Mouse (Mus musculus) C2C12 (cell line): ENCODE measurements around the gene Ptpn18. TPM values are rescaled to one million over a fixed set of nuclear protein-coding genes. Genes with fewer than 3 reads are reported as not detected.

Experiments used
- H3K27me3 ChIP-seq: one replicate; pipeline ENCODE4 v1.6.1; 2011; ENCODE audit not compliant: control insufficient read depth, insufficient read depth, insufficient read length
- H3K36me3 ChIP-seq: one replicate; pipeline ENCODE4 v1.6.1; 2011; ENCODE audit not compliant: control insufficient read depth, insufficient read depth
- H3K4me3 ChIP-seq: one replicate; pipeline ENCODE4 v1.5.1; 2011; ENCODE audit warnings: mild to moderate bottlenecking, control low read depth; ENCODE audit not compliant: poor library complexity, insufficient read depth, severe bottlenecking
- H3K79me2 ChIP-seq: one replicate; pipeline ENCODE4 v1.6.1; 2011; ENCODE audit not compliant: control insufficient read depth, insufficient read depth
- H3K79me3 ChIP-seq: one replicate; pipeline ENCODE4 v1.6.1; 2011; ENCODE audit warnings: low read depth, control low read depth
- H3ac ChIP-seq: one replicate; pipeline ENCODE3; 2011; ENCODE audit warnings: low read depth; ENCODE audit not compliant: control insufficient read depth, insufficient read length
- CEBPB ChIP-seq: IDR thresholded peaks from one replicate; pipeline ENCODE4 v1.6.1; 2011; ENCODE audit warnings: low read depth, mild to moderate bottlenecking, control low read depth, moderate library complexity
- CTCF ChIP-seq: IDR thresholded peaks from one replicate; pipeline ENCODE4 v1.5.1; 2011; ENCODE audit not compliant: control insufficient read depth, insufficient read depth, insufficient read length
- FOSL1 ChIP-seq: IDR thresholded peaks from one replicate; pipeline ENCODE4 v1.8.0; 2011; ENCODE audit warnings: mild to moderate bottlenecking, low read length; ENCODE audit not compliant: poor library complexity, insufficient read depth, severe bottlenecking
- MAX ChIP-seq: IDR thresholded peaks from one replicate; pipeline ENCODE4 v1.6.1; 2011; ENCODE audit warnings: mild to moderate bottlenecking, control low read depth
- MYOD1 ChIP-seq: IDR thresholded peaks from one replicate; pipeline ENCODE4 v1.6.1; 2011; ENCODE audit warnings: low read depth; ENCODE audit not compliant: control insufficient read depth, insufficient read length
- MYOG ChIP-seq: IDR thresholded peaks from one replicate; pipeline ENCODE4 v1.6.1; 2011; ENCODE audit not compliant: control insufficient read depth, insufficient read length; ENCODE audit errors: extremely low read depth
- USF1 ChIP-seq: IDR thresholded peaks from one replicate; pipeline ENCODE4 v1.6.1; 2011; ENCODE audit warnings: low read depth, mild to moderate bottlenecking, control low read depth, moderate library complexity
- polyA plus RNA-seq: library from polyadenylated mRNA; unstranded; fragments of >200 nt; fragmentation: generic; extraction: Trizol; gene quantifications from one replicate; pipeline ENCODE4 v1.2.1, GENCODE M21; 2012; ENCODE audit warnings: missing spikeins

The Ptpn18 gene
- polyA plus RNA-seq, 1 experiment, result not detected

GRCm38 (mm10) chr1:34458431-34458830 is 1.1 kb upstream of the Ptpn18 start:
- TF ChIP-seq USF1 (no peak), MYOG (no peak), MAX (no peak), FOSL1 (no peak), MYOD1 (no peak), CTCF (no peak), CEBPB (no peak)
- Histone ChIP-seq H3K27me3 (peaks cover 7% of the 10 kb centered on the region), H3K79me2 (no peaks in the 10 kb centered on the region), H3ac (no peak overlapping the region), H3K36me3 (no peaks in the 10 kb centered on the region), H3K79me3 (no peaks in the 10 kb centered on the region), H3K4me3 (no peak overlapping the region)

GRCm38 (mm10) chr1:34460061-34460441 is 489 bp downstream of the Ptpn18 start:
- peak overlapping the region; percentile 28 for H3ac ChIP-seq
- no peaks in the 10 kb centered on the region for H3K36me3 ChIP-seq
- H3K27me3 ChIP-seq, result peaks cover 7% of the 10 kb centered on the region
- H3K79me2 ChIP-seq, result no peaks in the 10 kb centered on the region
- H3K4me3 ChIP-seq, result no peak overlapping the region
- H3K79me3 ChIP-seq, result no peaks in the 10 kb centered on the region
- TF ChIP-seq MAX (no peak), USF1 (no peak), MYOD1 (no peak), CTCF (no peak), MYOG (no peak), FOSL1 (no peak), CEBPB (no peak)

DNA sequence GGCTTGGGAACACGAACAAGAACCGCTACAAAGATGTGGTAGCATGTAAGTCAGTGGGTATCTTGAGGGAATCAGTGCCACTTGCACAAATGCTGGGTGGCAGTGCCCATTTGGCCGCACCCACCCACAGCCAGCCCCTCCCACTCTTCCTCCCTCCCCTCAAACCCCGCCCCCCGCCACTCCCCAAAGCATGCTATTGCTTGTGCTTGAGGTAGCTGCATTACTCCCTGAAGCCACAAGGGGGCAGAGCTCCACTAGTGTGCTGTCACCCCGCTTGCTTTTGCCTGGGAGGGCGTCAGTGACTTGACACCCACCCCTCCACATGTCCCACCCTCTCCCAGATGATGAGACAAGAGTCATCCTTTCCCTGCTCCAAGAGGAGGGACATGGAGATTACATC is 3.2 kb downstream of the Ptpn18 start:
- TF ChIP-seq USF1, result no peak
- TF ChIP-seq CTCF, result peak; percentile 52
- TF ChIP-seq MYOG, result no peak
- Histone ChIP-seq H3K79me2 (no peaks in the 10 kb centered on the region), H3ac (no peak overlapping the region)

DNA sequence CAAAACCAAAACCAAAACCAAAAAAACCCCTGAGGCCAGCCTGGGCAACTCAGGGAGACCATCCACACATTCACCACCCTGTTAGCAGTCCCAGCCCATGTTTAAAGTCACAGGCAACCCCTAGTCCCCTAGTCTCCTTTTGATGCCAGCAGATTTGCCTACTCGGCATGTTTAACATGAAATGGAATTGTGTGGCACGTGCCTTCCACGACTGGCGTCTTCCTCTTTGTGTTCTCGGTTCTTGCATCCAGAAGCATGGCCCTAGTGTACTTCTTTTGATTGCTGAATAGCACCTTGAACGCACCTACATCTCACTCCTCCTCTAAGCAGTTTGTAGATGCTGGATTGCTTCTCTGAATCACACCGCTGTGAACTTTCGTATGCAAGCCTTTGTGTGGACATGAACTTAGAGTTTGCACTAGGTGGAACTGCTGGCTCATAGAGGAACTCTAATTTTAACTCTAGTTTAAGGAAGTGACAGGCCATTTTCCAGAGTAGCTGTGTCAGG is 4.8 kb downstream of the Ptpn18 start:
- no peaks in the 10 kb centered on the region for H3K36me3 ChIP-seq
- no peak overlapping the region for H3K4me3 ChIP-seq
- no peaks in the 10 kb centered on the region for H3K79me2 ChIP-seq
- H3K27me3 ChIP-seq, result peaks cover 7% of the 10 kb centered on the region
- TF ChIP-seq FOSL1 (no peak), MYOD1 (no peak), MAX (no peak), CTCF (no peak), CEBPB (no peak), MYOG (no peak), USF1 (no peak)
- no peak overlapping the region for H3ac ChIP-seq
- H3K79me3 ChIP-seq, result no peaks in the 10 kb centered on the region

More for the DNA sequence above, 3.2 kb downstream of the Ptpn18 start:
- Histone ChIP-seq H3K27me3 (peaks cover 7% of the 10 kb centered on the region), H3K36me3 (no peaks in the 10 kb centered on the region), H3K79me3 (no peaks in the 10 kb centered on the region), H3K4me3 (no peak overlapping the region)

DNA sequence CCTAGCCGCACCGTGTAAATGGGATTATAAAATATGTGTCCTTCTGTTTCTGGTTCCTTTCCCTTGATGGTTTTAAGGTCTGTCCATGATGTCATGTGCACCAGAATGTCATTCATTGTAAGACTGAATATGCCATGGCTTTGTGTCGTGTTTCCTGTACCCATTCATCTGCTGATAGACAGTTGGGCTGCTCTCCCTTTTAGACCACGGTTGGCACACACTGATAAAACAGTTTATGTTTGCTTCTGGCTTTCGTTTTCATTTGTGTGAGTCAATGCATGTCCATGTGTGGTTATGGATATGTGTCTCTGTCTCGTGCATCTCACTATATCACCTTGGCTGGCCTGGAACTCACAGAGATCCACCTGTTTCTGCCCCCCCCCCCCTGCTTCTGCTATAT is 5.9 kb downstream of the Ptpn18 start:
- Histone ChIP-seq H3K27me3 (no peaks in the 10 kb centered on the region), H3K36me3 (no peaks in the 10 kb centered on the region), H3K4me3 (no peak overlapping the region), H3K79me2 (no peaks in the 10 kb centered on the region), H3ac (no peak overlapping the region), H3K79me3 (no peaks in the 10 kb centered on the region)
- TF ChIP-seq CEBPB (no peak), MYOG (no peak), MYOD1 (no peak), CTCF (no peak), FOSL1 (no peak), USF1 (no peak), MAX (no peak)

- H3K79me3 ChIP-seq, result no peaks in the 10 kb centered on the region
- no peak overlapping the region for H3ac ChIP-seq
- no peaks in the 10 kb centered on the region for H3K36me3 ChIP-seq
- TF ChIP-seq USF1, result no peak
- H3K4me3 ChIP-seq, result no peak overlapping the region
- H3K79me2 ChIP-seq, result no peaks in the 10 kb centered on the region
- H3K27me3 ChIP-seq, result peaks cover 21% of the 10 kb centered on the region
These were observed 8.5 kb downstream of the Ptpn18 start for GRCm38 (mm10) chr1:34468051-34468450.
